Mouse (Mus musculus) intestine, embryonic 16.5 days (tissue): ENCODE results near the gene Gk. TPM values are rescaled to one million over a fixed set of nuclear protein-coding genes. Genes with fewer than 3 reads are reported as not detected.

Experiments
- ATAC-seq: fragments of 200-750 bp; cut with Nextera tagmentation; 2 replicates; pipeline ENCODE4 v1.8.0; 2017; ENCODE audit warnings: moderate TSS enrichment, moderate library complexity
- H3K27ac ChIP-seq: fragments of 300-500 bp; sonication (generic); 2 replicates; pipeline ENCODE4 v1.5.1; 2014; ENCODE audit warnings: mild to moderate bottlenecking, low read length
- H3K27me3 ChIP-seq: fragments of 300-500 bp; sonication (generic); replicated peaks from 2 replicates; pipeline ENCODE4 v1.6.1; 2014; ENCODE audit warnings: low read length, control low read depth, mixed read lengths; ENCODE audit not compliant: control insufficient read depth, insufficient read depth
- H3K36me3 ChIP-seq: fragments of 300-500 bp; sonication (generic); 2 replicates; pipeline ENCODE4 v1.6.1; 2014; ENCODE audit warnings: low read length, control low read depth; ENCODE audit not compliant: control insufficient read depth, insufficient read depth
- H3K4me1 ChIP-seq: fragments of 300-500 bp; sonication (generic); 2 replicates; pipeline ENCODE4 v1.6.1; 2014; ENCODE audit warnings: low read length, control low read depth, mixed read lengths; ENCODE audit not compliant: control insufficient read depth, insufficient read depth
- H3K4me2 ChIP-seq: fragments of 300-500 bp; sonication (generic); 2 replicates; pipeline ENCODE4 v1.6.1; 2014; ENCODE audit warnings: low read depth, low read length, control low read depth
- H3K4me3 ChIP-seq: fragments of 300-500 bp; sonication (generic); 2 replicates; pipeline ENCODE4 v1.5.1; 2014; ENCODE audit warnings: mild to moderate bottlenecking, low read length
- H3K9ac ChIP-seq: fragments of 300-500 bp; sonication (generic); 2 replicates; pipeline ENCODE4 v1.6.1; 2014; ENCODE audit warnings: low read depth, low read length
- H3K9me3 ChIP-seq: fragments of 300-500 bp; sonication (generic); 2 replicates; pipeline ENCODE4 v1.6.1; 2016; ENCODE audit warnings: low read length, control low read depth; ENCODE audit not compliant: control insufficient read depth
- WGBS: fragments of 180-500 bp; shearing (Covaris S2); extraction: QIAGEN DNeasy Blood & Tissue Kit; methylation state at CpG from one replicate; pipeline ENCODE4 v1.1.7; 2014; 5-methylcytosine and 5-hydroxymethylcytosine counted together
- polyA plus RNA-seq: library from polyadenylated mRNA; unstranded; fragments of >200 nt; fragmentation: Nextera tagmentation; extraction: Ambion mirVana; gene quantifications from 2 replicates; pipeline ENCODE4 v1.2.1, GENCODE M21; 2015

Gk gene
- polyA plus RNA-seq, 1 experiment from 2014 or later, result 39.3 TPM

- Histone ChIP-seq H3K9ac (no peak overlapping the region), H3K27ac (no peak overlapping the region), H3K4me2 (no peak overlapping the region), H3K4me3 (no peak overlapping the region), H3K27me3 (no peaks in the 10 kb centered on the region), H3K4me1 (no peaks in the 10 kb centered on the region), H3K36me3 (no peaks in the 10 kb centered on the region), H3K9me3 (no peaks in the 10 kb centered on the region)
- ATAC-seq, result 0 out of 2 replicates have a peak, but pooled peaks have one; percentile 36
- WGBS, result 13% methylated on average over 7 of the region's 7 CpGs
These were observed 99.8 kb downstream of the Gk start for GRCm38 (mm10) chrX:85676808-85677207.

Other genes starting within 250 kb of the Gk start
- gene Tab3, start 202.8 kb downstream of the Gk start, polyA plus RNA-seq, result 4.1 and 5.4 TPM in 2 replicates
- 0.17 and 0.21 TPM in 2 replicates for gene 5430427O19Rik, start 93.5 kb upstream of the Gk start, polyA plus RNA-seq